Mouse (Mus musculus) ES-Bruce4 (cell line): ENCODE measurements at regions not wholly inside any gene's neighbourhood (a gene's known extent, or its start where the extent isn't known, plus 50 kb on each side); places are given as distances from the start of the nearest gene placed in this dataset.

Experiments
- H3K27ac ChIP-seq: 2 replicates; pipeline ENCODE4 v1.5.1; 2012; ENCODE audit warnings: low read length, inconsistent platforms; ENCODE audit not compliant: insufficient read depth
- H3K27me3 ChIP-seq: 2 replicates; pipeline ENCODE4 v1.6.1; 2012; ENCODE audit warnings: mild to moderate bottlenecking, low read length, inconsistent platforms; ENCODE audit not compliant: control insufficient read depth, poor library complexity, insufficient read depth, severe bottlenecking
- H3K36me3 ChIP-seq: 2 replicates; pipeline ENCODE4 v1.6.1; 2012; ENCODE audit warnings: inconsistent platforms, mild to moderate bottlenecking, low read length, moderate library complexity; ENCODE audit not compliant: control insufficient read depth, poor library complexity, insufficient read depth, severe bottlenecking
- H3K4me1 ChIP-seq: one replicate; pipeline ENCODE4 v1.8.1; 2011; ENCODE audit warnings: low read length; ENCODE audit not compliant: control insufficient read depth, insufficient read depth
- H3K4me3 ChIP-seq: 2 replicates; pipeline ENCODE4 v1.5.1; 2011; ENCODE audit warnings: low read depth, mild to moderate bottlenecking, low read length
- H3K9ac ChIP-seq: 2 replicates; pipeline ENCODE4 v1.6.1; 2012; ENCODE audit warnings: low read depth, mild to moderate bottlenecking, inconsistent platforms; ENCODE audit not compliant: poor library complexity, severe bottlenecking
- H3K9me3 ChIP-seq: replicated peaks from 2 replicates; pipeline ENCODE4 v1.6.1; 2012; ENCODE audit warnings: mild to moderate bottlenecking, low read length, inconsistent platforms; ENCODE audit not compliant: control insufficient read depth, poor library complexity, insufficient read depth, severe bottlenecking
- CTCF ChIP-seq: IDR thresholded peaks from one replicate; pipeline ENCODE4 v1.8.1; 2011; ENCODE audit warnings: low read depth, low read length
- EP300 ChIP-seq: IDR thresholded peaks from 2 replicates; pipeline ENCODE4 v1.6.1; 2011; ENCODE audit warnings: low read depth, low read length; ENCODE audit not compliant: insufficient read depth
- POLR2A ChIP-seq: IDR thresholded peaks from one replicate; pipeline ENCODE4 v1.8.1; 2011; ENCODE audit warnings: low read length; ENCODE audit not compliant: insufficient read depth

- H3K27ac ChIP-seq = no peak overlapping the region
- H3K4me1 ChIP-seq = no peaks in the 10 kb centered on the region
- TF ChIP-seq CTCF (no peak), EP300 (no peak), POLR2A (no peak)
- H3K4me3 ChIP-seq = no peak overlapping the region
- H3K9me3 ChIP-seq = no peaks in the 10 kb centered on the region
- H3K27me3 ChIP-seq = no peaks in the 10 kb centered on the region
- no peak overlapping the region for H3K9ac ChIP-seq
- no peaks in the 10 kb centered on the region for H3K36me3 ChIP-seq
Observed at GRCm38 (mm10) chr8:91974636-91975035, 172.8 kb upstream of the Irx3 start.

GRCm38 (mm10) chr8:91973951-91974439, 172.1 kb upstream of the Irx3 start:
- Histone ChIP-seq H3K9ac (no peak overlapping the region), H3K36me3 (no peaks in the 10 kb centered on the region), H3K27ac (no peak overlapping the region), H3K27me3 (no peaks in the 10 kb centered on the region), H3K4me3 (no peak overlapping the region), H3K4me1 (no peaks in the 10 kb centered on the region), H3K9me3 (no peaks in the 10 kb centered on the region)
- TF ChIP-seq POLR2A (no peak), CTCF (no peak), EP300 (no peak)

GRCm38 (mm10) chr8:91967407-91967806, 165.5 kb upstream of the Irx3 start:
- Histone ChIP-seq H3K36me3 (no peaks in the 10 kb centered on the region), H3K9ac (peak overlapping the region; percentile 17; the same call in 1 of the 2 replicates), H3K4me1 (no peaks in the 10 kb centered on the region), H3K27me3 (no peaks in the 10 kb centered on the region), H3K27ac (no peak overlapping the region), H3K4me3 (no peak overlapping the region), H3K9me3 (no peaks in the 10 kb centered on the region)
- no peak for TF ChIP-seq POLR2A
- TF ChIP-seq EP300 = no peak

- Histone ChIP-seq H3K36me3 (no peaks in the 10 kb centered on the region), H3K27ac (no peak overlapping the region), H3K9ac (peak overlapping the region; percentile 17; the same call in 1 of the 2 replicates), H3K4me1 (no peaks in the 10 kb centered on the region), H3K9me3 (no peaks in the 10 kb centered on the region), H3K4me3 (peak overlapping the region; percentile 31), H3K27me3 (no peaks in the 10 kb centered on the region)
- no peak for TF ChIP-seq EP300
- TF ChIP-seq CTCF = peak; percentile 73
Observed at GRCm38 (mm10) chr8:91966891-91967370, 165.1 kb upstream of the Irx3 start.

GRCm38 (mm10) chr8:91961696-91962095, 159.8 kb upstream of the Irx3 start:
- no peak overlapping the region for H3K9ac ChIP-seq
- H3K4me3 ChIP-seq = no peak overlapping the region
- TF ChIP-seq CTCF = no peak
- no peak for TF ChIP-seq EP300
- TF ChIP-seq POLR2A = no peak
- 0 out of 2 replicates have a peak, but pooled peaks cover 3% of the 10 kb centered on the region for H3K9me3 ChIP-seq
- no peaks in the 10 kb centered on the region for H3K27me3 ChIP-seq
- no peak overlapping the region for H3K27ac ChIP-seq
- no peaks in the 10 kb centered on the region for H3K4me1 ChIP-seq
- no peaks in the 10 kb centered on the region for H3K36me3 ChIP-seq

- TF ChIP-seq CTCF (no peak), EP300 (no peak), POLR2A (no peak)
- H3K27ac ChIP-seq = no peak overlapping the region
- no peak overlapping the region for H3K4me3 ChIP-seq
- H3K4me1 ChIP-seq = no peaks in the 10 kb centered on the region
- no peaks in the 10 kb centered on the region for H3K36me3 ChIP-seq
- H3K9ac ChIP-seq = no peak overlapping the region
- 0 out of 2 replicates have a peak, but pooled peaks cover 3% of the 10 kb centered on the region for H3K9me3 ChIP-seq
- H3K27me3 ChIP-seq = no peaks in the 10 kb centered on the region
Observed at GRCm38 (mm10) chr8:91955170-91955569, 153.3 kb upstream of the Irx3 start.
